Mouse (Mus musculus): ENCODE data around the gene Kcnip2. TPM values are rescaled to one million over a fixed set of nuclear protein-coding genes. Genes with fewer than 3 reads are reported as not detected.
"Not testable (repeated sequence)": the region's sequence is repeated elsewhere in the genome, so short reads cannot be mapped to it uniquely, and the experiment has no call there.

Kcnip2 gene
- polyA plus RNA-seq, 1 experiment from 2014 or later: 0.73 TPM

GRCm38 (mm10) chr19:45815170-45815569, 691 bp downstream of the Kcnip2 start:
- no peak for ATAC-seq (ENCODE audit: low FRiP score)
- H3K36me3 ChIP-seq (ENCODE audit: control insufficient read depth, insufficient read depth, low read length): no peaks in the 10 kb centered on the region
- peaks cover 7% of the 10 kb centered on the region for H3K27me3 ChIP-seq (ENCODE audit: control insufficient read depth, insufficient read depth, low read length)
- no peaks in the 10 kb centered on the region for H3K9me3 ChIP-seq (ENCODE audit: control insufficient read depth, low read length)
- H3K4me1 ChIP-seq (replicated peaks; ENCODE audit: control insufficient read depth, insufficient read depth, low read length): peaks cover 13% of the 10 kb centered on the region
- H3K4me3 ChIP-seq (ENCODE audit: low read depth, low read length): peak overlapping the region; percentile 38
- no peak overlapping the region for H3K9ac ChIP-seq (ENCODE audit: low read depth, low read length)
- no peak overlapping the region for H3K27ac ChIP-seq (ENCODE audit: low read depth, low read length)
- WGBS: 69% methylated on average over 10 of the region's 10 CpGs
- H3K4me2 ChIP-seq (replicated peaks; ENCODE audit: low read depth, low read length): peak overlapping the region; percentile 90
- DNase-seq (ENCODE audit: low spot score): no peak

- H3K9me3 ChIP-seq (ENCODE audit: control insufficient read depth, low read length): no peaks in the 10 kb centered on the region
- DNase-seq (ENCODE audit: low spot score): peak; percentile 51
- no peak for ATAC-seq (ENCODE audit: low FRiP score)
Measured at GRCm38 (mm10) chr19:45813801-45814200, 2.1 kb downstream of the Kcnip2 start.

GRCm38 (mm10) chr19:45813263-45813662, 2.6 kb downstream of the Kcnip2 start:
- peaks cover 13% of the 10 kb centered on the region for H3K4me1 ChIP-seq (replicated peaks; ENCODE audit: control insufficient read depth, insufficient read depth, low read length)
- no peaks in the 10 kb centered on the region for H3K9me3 ChIP-seq (ENCODE audit: control insufficient read depth, low read length)
- 0 out of 2 replicates have a peak, but pooled peaks have one; percentile 17 for ATAC-seq (ENCODE audit: low FRiP score)
- H3K27ac ChIP-seq (ENCODE audit: low read depth, low read length): no peak overlapping the region
- H3K9ac ChIP-seq (ENCODE audit: low read depth, low read length): no peak overlapping the region
- peaks cover 7% of the 10 kb centered on the region for H3K27me3 ChIP-seq (ENCODE audit: control insufficient read depth, insufficient read depth, low read length)
- 10% methylated on average over 11 of the region's 11 CpGs for WGBS
- peak; percentile 90 for DNase-seq (ENCODE audit: low spot score)
- H3K4me3 ChIP-seq (ENCODE audit: low read depth, low read length): no peak overlapping the region
- no peaks in the 10 kb centered on the region for H3K36me3 ChIP-seq (ENCODE audit: control insufficient read depth, insufficient read depth, low read length)
- no peak overlapping the region for H3K4me2 ChIP-seq (replicated peaks; ENCODE audit: low read depth, low read length)

More at GRCm38 (mm10) chr19:45813801-45814200, 2.1 kb downstream of the Kcnip2 start:
- peaks cover 13% of the 10 kb centered on the region for H3K4me1 ChIP-seq (replicated peaks; ENCODE audit: control insufficient read depth, insufficient read depth, low read length)
- no peak overlapping the region for H3K9ac ChIP-seq (ENCODE audit: low read depth, low read length)
- peaks cover 7% of the 10 kb centered on the region for H3K27me3 ChIP-seq (ENCODE audit: control insufficient read depth, insufficient read depth, low read length)
- no peak overlapping the region for H3K27ac ChIP-seq (ENCODE audit: low read depth, low read length)
- 13% methylated on average over 12 of the region's 12 CpGs for WGBS
- no peak overlapping the region for H3K4me3 ChIP-seq (ENCODE audit: low read depth, low read length)
- H3K36me3 ChIP-seq (ENCODE audit: control insufficient read depth, insufficient read depth, low read length): no peaks in the 10 kb centered on the region
- no peak overlapping the region for H3K4me2 ChIP-seq (replicated peaks; ENCODE audit: low read depth, low read length)

- Histone ChIP-seq H3K9me3 (ENCODE audit: control insufficient read depth, low read length) (no peaks in the 10 kb centered on the region), H3K4me1 (replicated peaks; ENCODE audit: control insufficient read depth, insufficient read depth, low read length) (peaks cover 13% of the 10 kb centered on the region), H3K9ac (ENCODE audit: low read depth, low read length) (no peak overlapping the region), H3K27ac (ENCODE audit: low read depth, low read length) (no peak overlapping the region), H3K4me2 (replicated peaks; ENCODE audit: low read depth, low read length) (peak overlapping the region; percentile 45), H3K4me3 (ENCODE audit: low read depth, low read length) (peak overlapping the region; percentile 29; the same call in 1 of the 2 replicates), H3K27me3 (ENCODE audit: control insufficient read depth, insufficient read depth, low read length) (peaks cover 7% of the 10 kb centered on the region), H3K36me3 (ENCODE audit: control insufficient read depth, insufficient read depth, low read length) (no peaks in the 10 kb centered on the region)
- DNase-seq (ENCODE audit: low spot score) (peak; percentile 41), ATAC-seq (ENCODE audit: low FRiP score) (0 out of 2 replicates have a peak, but pooled peaks have one; percentile 38)
- 16% methylated on average over 8 of the region's 8 CpGs for WGBS
Measured at GRCm38 (mm10) chr19:45812673-45813252, 3.1 kb downstream of the Kcnip2 start.

- peak overlapping the region; percentile 29 for H3K4me3 ChIP-seq (ENCODE audit: low read depth, low read length)
- DNase-seq (ENCODE audit: low spot score): peak; percentile 63
- 2% methylated on average over 16 of the region's 16 CpGs for WGBS
- no peaks in the 10 kb centered on the region for H3K36me3 ChIP-seq (ENCODE audit: control insufficient read depth, insufficient read depth, low read length)
- peak; percentile 39; the same call in 1 of the 2 replicates for ATAC-seq (ENCODE audit: low FRiP score)
- H3K9me3 ChIP-seq (ENCODE audit: control insufficient read depth, low read length): no peaks in the 10 kb centered on the region
- H3K27ac ChIP-seq (ENCODE audit: low read depth, low read length): no peak overlapping the region
- H3K4me1 ChIP-seq (replicated peaks; ENCODE audit: control insufficient read depth, insufficient read depth, low read length): peaks cover 13% of the 10 kb centered on the region
- peak overlapping the region; percentile 45 for H3K4me2 ChIP-seq (replicated peaks; ENCODE audit: low read depth, low read length)
- H3K9ac ChIP-seq (ENCODE audit: low read depth, low read length): no peak overlapping the region
- H3K27me3 ChIP-seq (ENCODE audit: control insufficient read depth, insufficient read depth, low read length): peaks cover 7% of the 10 kb centered on the region
Measured at GRCm38 (mm10) chr19:45812115-45812514, 3.7 kb downstream of the Kcnip2 start.

DNA sequence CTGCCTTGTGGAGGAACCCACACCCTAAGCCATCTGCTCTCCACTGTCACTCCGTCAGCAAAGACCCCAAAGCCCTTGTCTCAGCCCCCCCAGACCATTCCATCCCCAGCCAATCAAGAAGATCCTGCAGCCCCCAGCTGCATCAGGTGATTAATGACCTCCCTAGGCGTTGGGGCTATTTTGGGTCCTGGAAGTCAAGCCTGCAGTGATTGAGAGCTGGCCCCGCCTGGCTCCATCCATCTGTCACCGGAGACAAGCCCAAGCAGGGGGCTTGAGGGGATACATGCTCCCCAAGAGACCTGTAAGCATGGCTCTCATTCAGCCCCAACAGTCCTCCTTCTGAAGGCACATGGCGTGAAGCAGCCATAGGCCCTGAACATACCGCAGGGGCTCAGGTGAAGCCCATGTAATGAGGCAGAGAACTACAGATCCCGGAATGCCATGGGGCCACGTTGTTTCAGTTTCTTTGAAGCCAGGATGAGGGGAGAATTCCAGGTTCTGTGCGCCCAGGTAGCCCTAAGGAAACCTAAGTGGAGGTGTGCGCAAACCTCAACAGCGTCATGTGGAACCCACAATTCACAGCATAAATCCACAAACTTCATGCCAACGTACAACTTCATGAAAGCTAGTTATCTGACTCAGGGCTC, 4.7 kb downstream of the Kcnip2 start:
- peaks cover 13% of the 10 kb centered on the region for H3K4me1 ChIP-seq (replicated peaks; ENCODE audit: control insufficient read depth, insufficient read depth, low read length)
- ATAC-seq (ENCODE audit: low FRiP score) (no peak), DNase-seq (ENCODE audit: low spot score) (peak; percentile 16)
- no peak overlapping the region for H3K4me3 ChIP-seq (ENCODE audit: low read depth, low read length)
- H3K9ac ChIP-seq (ENCODE audit: low read depth, low read length): no peak overlapping the region
- H3K9me3 ChIP-seq (ENCODE audit: control insufficient read depth, low read length): no peaks in the 10 kb centered on the region
- no peak overlapping the region for H3K4me2 ChIP-seq (replicated peaks; ENCODE audit: low read depth, low read length)
- peaks cover 7% of the 10 kb centered on the region for H3K27me3 ChIP-seq (ENCODE audit: control insufficient read depth, insufficient read depth, low read length)
- H3K27ac ChIP-seq (ENCODE audit: low read depth, low read length): no peak overlapping the region
- WGBS: 52% methylated on average over 12 of the region's 12 CpGs
- no peaks in the 10 kb centered on the region for H3K36me3 ChIP-seq (ENCODE audit: control insufficient read depth, insufficient read depth, low read length)

GRCm38 (mm10) chr19:45807732-45808131, 8.1 kb downstream of the Kcnip2 start:
- 94% methylated on average over 4 of the region's 4 CpGs for WGBS
- Histone ChIP-seq H3K4me2 (replicated peaks; ENCODE audit: low read depth, low read length) (no peak overlapping the region), H3K9me3 (ENCODE audit: control insufficient read depth, low read length) (no peaks in the 10 kb centered on the region), H3K27me3 (ENCODE audit: control insufficient read depth, insufficient read depth, low read length) (peaks cover 2% of the 10 kb centered on the region; the same call in 1 of the 2 replicates), H3K4me3 (ENCODE audit: low read depth, low read length) (no peak overlapping the region), H3K36me3 (ENCODE audit: control insufficient read depth, insufficient read depth, low read length) (no peaks in the 10 kb centered on the region), H3K27ac (ENCODE audit: low read depth, low read length) (no peak overlapping the region), H3K4me1 (replicated peaks; ENCODE audit: control insufficient read depth, insufficient read depth, low read length) (peaks cover 8% of the 10 kb centered on the region), H3K9ac (ENCODE audit: low read depth, low read length) (no peak overlapping the region)
- DNase-seq (ENCODE audit: low spot score): no peak
- ATAC-seq (ENCODE audit: low FRiP score): no peak

GRCm38 (mm10) chr19:45805817-45806216, 10.0 kb downstream of the Kcnip2 start:
- H3K4me3 ChIP-seq (ENCODE audit: low read depth, low read length); H3K36me3 ChIP-seq (ENCODE audit: control insufficient read depth, insufficient read depth, low read length); ATAC-seq (ENCODE audit: low FRiP score); DNase-seq (ENCODE audit: low spot score); H3K9me3 ChIP-seq (ENCODE audit: control insufficient read depth, low read length); H3K4me1 ChIP-seq (replicated peaks; ENCODE audit: control insufficient read depth, insufficient read depth, low read length); H3K27ac ChIP-seq (ENCODE audit: low read depth, low read length); H3K4me2 ChIP-seq (replicated peaks; ENCODE audit: low read depth, low read length); H3K9ac ChIP-seq (ENCODE audit: low read depth, low read length); H3K27me3 ChIP-seq (ENCODE audit: control insufficient read depth, insufficient read depth, low read length): not testable (repeated sequence)
- WGBS: 91% methylated on average over 6 of the region's 6 CpGs

All from hindbrain, embryonic 11.5 days (tissue).